Mouse (Mus musculus) CH12.LX (cell line): ENCODE measurements around the gene Cfdp1. TPM values are rescaled to one million over a fixed set of nuclear protein-coding genes. Genes with fewer than 3 reads are reported as not detected.

Experiments used
- polyA plus RNA-seq: library from polyadenylated mRNA; unstranded; fragments of >175 nt; gene quantifications from 2 replicates; pipeline ENCODE4 v1.2.1, GENCODE M21; 2012; ENCODE audit warnings: low read depth; ENCODE audit not compliant: insufficient read length
- total RNA-seq, 2 experiments: library from RNA; depleted of rRNA; stranded (reverse); fragments of 300-350 nt in 1 of 2; fragments of >200 nt in 1 of 2; gene quantifications; 2 replicates each; pipeline ENCODE4 v1.2.3; 2012 to 2014

Gene Cfdp1
- total and polyA plus RNA-seq, 3 experiments: 113 to 210 (median 169) TPM

Other genes with a start within 250 kb of the Cfdp1 start
- gene Ldhd, start 223.9 kb downstream of the Cfdp1 start, total RNA-seq (2012; rRNA removed): 0.08 TPM in 1 of 2 replicates, not detected in the other
- gene Ldhd, start 223.9 kb downstream of the Cfdp1 start, total RNA-seq (2014; rRNA removed): not detected in 2 replicates
- gene Ldhd, start 223.9 kb downstream of the Cfdp1 start, polyA plus RNA-seq: not detected in 2 replicates
- 8.0 and 9.2 TPM in 2 replicates for gene Zfp1, start 210.9 kb downstream of the Cfdp1 start, total RNA-seq (2012; rRNA removed)
- gene Zfp1, start 210.9 kb downstream of the Cfdp1 start, total RNA-seq (2014; rRNA removed): 14.9 and 16.7 TPM in 2 replicates
- gene Zfp1, start 210.9 kb downstream of the Cfdp1 start, polyA plus RNA-seq: 14.5 and 15.4 TPM in 2 replicates
- not detected in 2 replicates for gene Ctrb1, start 163.3 kb downstream of the Cfdp1 start, total RNA-seq (2012; rRNA removed)
- gene Ctrb1, start 163.3 kb downstream of the Cfdp1 start, total RNA-seq (2014; rRNA removed): not detected in 2 replicates
- gene Ctrb1, start 163.3 kb downstream of the Cfdp1 start, polyA plus RNA-seq: not detected in 2 replicates
- gene Bcar1, start 110.5 kb downstream of the Cfdp1 start, total RNA-seq (2012; rRNA removed): 1.2 and 2.1 TPM in 2 replicates
- gene Bcar1, start 110.5 kb downstream of the Cfdp1 start, total RNA-seq (2014; rRNA removed): 0.74 and 0.97 TPM in 2 replicates
- 1.2 and 1.5 TPM in 2 replicates for gene Bcar1, start 110.5 kb downstream of the Cfdp1 start, polyA plus RNA-seq
- 2.2 and 2.4 TPM in 2 replicates for gene Tmem170, start 22.5 kb upstream of the Cfdp1 start, total RNA-seq (2012; rRNA removed)
- 2.1 and 2.5 TPM in 2 replicates for gene Tmem170, start 22.5 kb upstream of the Cfdp1 start, total RNA-seq (2014; rRNA removed)
- gene Tmem170, start 22.5 kb upstream of the Cfdp1 start, polyA plus RNA-seq: 1.2 and 1.6 TPM in 2 replicates
- gene Chst5, start 56.2 kb upstream of the Cfdp1 start, total RNA-seq (2012; rRNA removed): not detected in 2 replicates
- gene Chst5, start 56.2 kb upstream of the Cfdp1 start, total RNA-seq (2014; rRNA removed): not detected in 2 replicates
- gene Chst5, start 56.2 kb upstream of the Cfdp1 start, polyA plus RNA-seq: not detected in 2 replicates
- gene Tmem231, start 79.6 kb upstream of the Cfdp1 start, total RNA-seq (2012; rRNA removed): 2.1 and 3.6 TPM in 2 replicates
- gene Tmem231, start 79.6 kb upstream of the Cfdp1 start, total RNA-seq (2014; rRNA removed): 3.1 and 3.5 TPM in 2 replicates
- 3.7 and 4.3 TPM in 2 replicates for gene Tmem231, start 79.6 kb upstream of the Cfdp1 start, polyA plus RNA-seq
- gene Gabarapl2, start 86.4 kb upstream of the Cfdp1 start, total RNA-seq (2012; rRNA removed): 29.8 and 30.6 TPM in 2 replicates
- gene Gabarapl2, start 86.4 kb upstream of the Cfdp1 start, total RNA-seq (2014; rRNA removed): 49.4 and 61.0 TPM in 2 replicates
- gene Gabarapl2, start 86.4 kb upstream of the Cfdp1 start, polyA plus RNA-seq: 39.3 and 42.1 TPM in 2 replicates
- gene Adat1, start 138.0 kb upstream of the Cfdp1 start, total RNA-seq (2012; rRNA removed): 7.6 and 8.1 TPM in 2 replicates
- gene Adat1, start 138.0 kb upstream of the Cfdp1 start, total RNA-seq (2014; rRNA removed): 5.0 and 5.4 TPM in 2 replicates
- gene Adat1, start 138.0 kb upstream of the Cfdp1 start, polyA plus RNA-seq: 8.2 and 8.7 TPM in 2 replicates
- gene Kars, start 157.0 kb upstream of the Cfdp1 start, total RNA-seq (2012; rRNA removed): 304 and 324 TPM in 2 replicates
- gene Kars, start 157.0 kb upstream of the Cfdp1 start, total RNA-seq (2014; rRNA removed): 257 TPM in 2 replicates
- 373 and 400 TPM in 2 replicates for gene Kars, start 157.0 kb upstream of the Cfdp1 start, polyA plus RNA-seq
- 8.1 and 9.4 TPM in 2 replicates for gene Terf2ip, start 157.1 kb upstream of the Cfdp1 start, total RNA-seq (2012; rRNA removed)
- 12.0 and 12.4 TPM in 2 replicates for gene Terf2ip, start 157.1 kb upstream of the Cfdp1 start, total RNA-seq (2014; rRNA removed)
- 11.7 and 13.7 TPM in 2 replicates for gene Terf2ip, start 157.1 kb upstream of the Cfdp1 start, polyA plus RNA-seq
- gene Gm6793, start 160.7 kb upstream of the Cfdp1 start, total RNA-seq (2012; rRNA removed): 0.42 TPM in 1 of 2 replicates, not detected in the other
- gene Gm6793, start 160.7 kb upstream of the Cfdp1 start, total RNA-seq (2014; rRNA removed): 0.22 TPM in 1 of 2 replicates, not detected in the other
- gene Gm6793, start 160.7 kb upstream of the Cfdp1 start, polyA plus RNA-seq: 0.27 and 0.90 TPM in 2 replicates